Mouse (Mus musculus) left cerebral cortex, postnatal 4 days (tissue): Measurements from ENCODE around the gene 3110082I17Rik. TPM values are rescaled to one million over a fixed set of nuclear protein-coding genes. Genes with fewer than 3 reads are reported as not detected.

ENCODE experiments used
- DNase-seq: peaks from one replicate; pipeline ENCODE4 v3.0.0-alpha.2; 2022
- intact Hi-C: fragments of 180-260 bp; cut with DNase I; formaldehyde crosslinking; loops from one replicate; pipeline ENCODE4 v1.15.1; 2025
- total RNA-seq, 2 experiments: library from RNA; stranded (reverse); gene quantifications; 2 replicates each; pipeline ENCODE4 v1.2.3; 2021

Gene 3110082I17Rik
- total RNA-seq, 2 experiments from 2014 or later = 18.0 to 19.2 TPM

- intact Hi-C loops = no loop called here
- DNase-seq = no peak
These were observed 127.6 kb downstream of the 3110082I17Rik start for GRCm38 (mm10) chr5:139332590-139333272.

GRCm38 (mm10) chr5:139331742-139332141 is 128.6 kb downstream of the 3110082I17Rik start:
- DNase-seq = peak; percentile 81
- intact Hi-C loops = no loop called here

GRCm38 (mm10) chr5:139330766-139331165 is 129.6 kb downstream of the 3110082I17Rik start:
- DNase-seq = no peak
- intact Hi-C loops = no loop called here

- intact Hi-C loops = no loop called here
- no peak for DNase-seq
These were observed 132.7 kb downstream of the 3110082I17Rik start for GRCm38 (mm10) chr5:139327634-139328020.

- intact Hi-C loops = no loop called here
- no peak for DNase-seq
These were observed 133.2 kb downstream of the 3110082I17Rik start for GRCm38 (mm10) chr5:139326986-139327633.

- intact Hi-C loops = no loop called here
- no peak for DNase-seq
These were observed 134.1 kb downstream of the 3110082I17Rik start for GRCm38 (mm10) chr5:139326111-139326696.

- peak; percentile 41 for DNase-seq
- intact Hi-C loops = no loop called here
These were observed 134.8 kb downstream of the 3110082I17Rik start, which contains the start of gene Adap1 for GRCm38 (mm10) chr5:139325395-139325966. Gene Adap1, minus strand, starts transcription at chr5:139325622.

- intact Hi-C loops = no loop called here
- no peak for DNase-seq
These were observed 135.5 kb downstream of the 3110082I17Rik start for GRCm38 (mm10) chr5:139324691-139325394.

GRCm38 (mm10) chr5:139324045-139324491 is 136.3 kb downstream of the 3110082I17Rik start:
- intact Hi-C loops = no loop called here
- DNase-seq = no peak

- DNase-seq = peak; percentile 42
- intact Hi-C loops = no loop called here
These were observed 136.9 kb downstream of the 3110082I17Rik start for GRCm38 (mm10) chr5:139323260-139323924.

GRCm38 (mm10) chr5:139321331-139321730 is 139.0 kb downstream of the 3110082I17Rik start:
- intact Hi-C loops = no loop called here
- DNase-seq = no peak

GRCm38 (mm10) chr5:139320424-139320823 is 139.9 kb downstream of the 3110082I17Rik start:
- intact Hi-C loops = no loop called here
- DNase-seq = no peak

- no peak for DNase-seq
- intact Hi-C loops = no loop called here
These were observed 142.4 kb downstream of the 3110082I17Rik start for GRCm38 (mm10) chr5:139317751-139318504.

GRCm38 (mm10) chr5:139316982-139317675 is 143.2 kb downstream of the 3110082I17Rik start:
- intact Hi-C loops = no loop called here
- DNase-seq = no peak

- intact Hi-C loops = no loop called here
These were observed 145.2 kb downstream of the 3110082I17Rik start for GRCm38 (mm10) chr5:139314941-139315642.

GRCm38 (mm10) chr5:139313536-139313935 is 146.8 kb downstream of the 3110082I17Rik start:
- DNase-seq = no peak
- intact Hi-C loops = no loop called here

More at GRCm38 (mm10) chr5:139314941-139315642, 145.2 kb downstream of the 3110082I17Rik start:
- no peak for DNase-seq

- intact Hi-C loops = no loop called here
- DNase-seq = no peak
These were observed 148.5 kb downstream of the 3110082I17Rik start for GRCm38 (mm10) chr5:139311822-139312221.

GRCm38 (mm10) chr5:139310477-139310876 is 149.8 kb downstream of the 3110082I17Rik start:
- intact Hi-C loops = no loop called here
- DNase-seq = no peak
